Mouse (Mus musculus) CH12.LX (cell line): Measurements from ENCODE around the gene Itgb2l.

Source experiments
- CTCF ChIP-seq, 2 experiments: IDR thresholded peaks in 1 of 2; conservative IDR thresholded peaks in 1 of 2; 2 replicates each; pipeline ENCODE4 v1.5.1; 2011 to 2012; ENCODE audit warnings: low read depth in 2 of 2, low read length in 2 of 2, improper control_type of control experiment in 1 of 2, inconsistent platforms in 1 of 2, mild to moderate bottlenecking in 1 of 2, moderate library complexity in 1 of 2
- EP300 ChIP-seq: IDR thresholded peaks from 2 replicates; pipeline ENCODE4 v1.6.1; 2011; ENCODE audit warnings: low read length, improper control_type of control experiment
- ETS1 ChIP-seq: conservative IDR thresholded peaks from 2 replicates; pipeline ENCODE4 v1.6.1; 2012; ENCODE audit warnings: low read depth, mild to moderate bottlenecking, inconsistent platforms, low read length, improper control_type of control experiment, moderate library complexity
- GABPA ChIP-seq: IDR thresholded peaks from 2 replicates; pipeline ENCODE4 v1.6.1; 2012; ENCODE audit warnings: low read depth, low read length, improper control_type of control experiment, inconsistent platforms; ENCODE audit not compliant: insufficient replicate concordance
- IRF4 ChIP-seq: IDR thresholded peaks from 2 replicates; pipeline ENCODE4 v1.6.1; 2014; ENCODE audit warnings: low read depth, mild to moderate bottlenecking, inconsistent platforms, low read length, improper control_type of control experiment
- MAX ChIP-seq: IDR thresholded peaks from 2 replicates; pipeline ENCODE4 v1.6.1; 2011; ENCODE audit warnings: low read length, improper control_type of control experiment
- MYC ChIP-seq: IDR thresholded peaks from 2 replicates; pipeline ENCODE4 v1.6.1; 2011; ENCODE audit warnings: low read depth, mild to moderate bottlenecking, improper control_type of control experiment, low read length
- POLR2A ChIP-seq: IDR thresholded peaks from 2 replicates; pipeline ENCODE4 v1.6.1; 2011; ENCODE audit warnings: low read depth, mild to moderate bottlenecking, improper control_type of control experiment, low read length
- TCF12 ChIP-seq: IDR thresholded peaks from 2 replicates; pipeline ENCODE4 v1.6.1; 2014; ENCODE audit warnings: low read depth, mild to moderate bottlenecking, inconsistent platforms, low read length, improper control_type of control experiment
- ZMIZ1 ChIP-seq: IDR thresholded peaks from 2 replicates; pipeline ENCODE4 v1.6.1; 2012; ENCODE audit warnings: low read depth, mild to moderate bottlenecking, inconsistent platforms, low read length, improper control_type of control experiment

- TF ChIP-seq GABPA: no peak
- TF ChIP-seq CTCF (conservative IDR thresholded peaks at IDR 0.05 in 1 of 2, IDR thresholded peaks at IDR 0.05 in 1 of 2; ENCODE audit: low read depth in 2 of 2, low read length in 2 of 2): no peak
- TF ChIP-seq EP300: no peak
- TF ChIP-seq MYC: no peak
- TF ChIP-seq POLR2A: no peak
- no peak for TF ChIP-seq TCF12
- TF ChIP-seq ZMIZ1: no peak
- TF ChIP-seq ETS1: no peak
- TF ChIP-seq IRF4: no peak
- no peak for TF ChIP-seq MAX
Observed at GRCm38 (mm10) chr16:96441826-96442225, 1.6 kb downstream of the Itgb2l start.
